ENCODE assay signal across 37 mouse cellular contexts in genomic region chr19:58810536-58810935, GRCm38 (mm10). TPM values are rescaled to one million over a fixed set of nuclear protein-coding genes. Genes with fewer than 3 reads are reported as not detected.
DNase-seq lines count a peak whose midpoint lies in the region; ATAC-seq lines count a peak whose summit lies in the region.
"Had no signal": no experiment of that assay in that cellular context is flagged by ENCODE, and none has a peak within 500 bp of the region (broad histone marks: within the 10 kb centered on the region; RNA-seq: fewer than 3 reads in every experiment).

No protein-coding gene starts in this region.

- H3K4me3 ChIP-seq in kidney, embryonic 14.5 days (ENCODE audit: low read length) = no peak overlapping the region
- H3K4me3 ChIP-seq: forebrain, embryonic 13.5 days; heart, adult 2 months; heart, embryonic 12.5 days; hindbrain, embryonic 15.5 days; kidney, embryonic 15.5 days; midbrain, embryonic 13.5 days; neural tube, embryonic 13.5 days had no signal

- H3K27me3 ChIP-seq in kidney, embryonic 14.5 days (ENCODE audit: control insufficient read depth, insufficient read depth, low read length) = no peaks in the 10 kb centered on the region
- H3K27me3 ChIP-seq: forebrain, embryonic 13.5 days; hindbrain, embryonic 15.5 days; midbrain, embryonic 13.5 days; neural tube, embryonic 13.5 days had no signal

- H3K4me1 ChIP-seq in kidney, embryonic 14.5 days (ENCODE audit: control insufficient read depth, insufficient read depth, low read length) = no peaks in the 10 kb centered on the region
- H3K4me1 ChIP-seq: forebrain, embryonic 13.5 days; hindbrain, embryonic 15.5 days had no signal

- no peaks in the 10 kb centered on the region for H3K9me3 ChIP-seq in kidney, embryonic 14.5 days (ENCODE audit: control insufficient read depth, low read length)
- H3K9me3 ChIP-seq: forebrain, embryonic 13.5 days; heart, embryonic 12.5 days; hindbrain, embryonic 15.5 days; kidney, embryonic 15.5 days; midbrain, embryonic 13.5 days; neural tube, embryonic 13.5 days had no signal

- no peaks in the 10 kb centered on the region for H3K36me3 ChIP-seq in kidney, embryonic 14.5 days (ENCODE audit: control insufficient read depth, insufficient read depth, low read length)
- H3K36me3 ChIP-seq: heart, embryonic 12.5 days; hindbrain, embryonic 15.5 days; kidney, embryonic 15.5 days; midbrain, embryonic 13.5 days had no signal

- no peak overlapping the region for H3K4me2 ChIP-seq in kidney, embryonic 14.5 days (replicated peaks; ENCODE audit: low read depth, low read length)
- H3K4me2 ChIP-seq: forebrain, embryonic 13.5 days; heart, embryonic 12.5 days; hindbrain, embryonic 15.5 days; kidney, embryonic 15.5 days; midbrain, embryonic 13.5 days; neural tube, embryonic 13.5 days had no signal

- ATAC-seq in frontal cortex, adult (ENCODE audit: low TSS enrichment) = peak; percentile 42
- no peak for ATAC-seq in kidney, embryonic 14.5 days (ENCODE audit: low FRiP score, low TSS enrichment)
- ATAC-seq: forebrain, embryonic 13.5 days; inflammation-experienced regulatory T-cells, adult 6 months; midbrain, embryonic 13.5 days; Patski had no signal

- WGBS in kidney, embryonic 14.5 days = 74% methylated on average over 5 of the region's 5 CpGs

- H3K27ac ChIP-seq in kidney, embryonic 14.5 days (ENCODE audit: low read depth, low read length) = no peak overlapping the region
- H3K27ac ChIP-seq: forebrain, embryonic 13.5 days; heart, adult 2 months; hindbrain, embryonic 15.5 days; kidney, embryonic 15.5 days; liver, embryonic 14.5 days; macrophage; midbrain, embryonic 13.5 days; neural tube, embryonic 13.5 days had no signal

- H3K9ac ChIP-seq in kidney, embryonic 14.5 days (ENCODE audit: low read depth, low read length) = no peak overlapping the region
- H3K9ac ChIP-seq: forebrain, embryonic 13.5 days; heart, embryonic 12.5 days; hindbrain, embryonic 15.5 days; kidney, embryonic 15.5 days; liver, embryonic 14.5 days; midbrain, embryonic 13.5 days; neural tube, embryonic 13.5 days had no signal

- no peak for DNase-seq in frontal cortex, postnatal 14 days (ENCODE audit: low spot score in 2 of 2)
- DNase-seq in right cerebral cortex, postnatal 10 days (ENCODE audit: low spot score in 2 of 2) = peak; percentile 54 to 66
- no peak for DNase-seq in right cerebral cortex, postnatal 14 days
- DNase-seq in adrenal gland, postnatal 14 days = peak; percentile 87
- DNase-seq in layer of hippocampus, postnatal 14 days (ENCODE audit: low spot score in 2 of 2) = no peak
- DNase-seq: cerebellum, adult 18-20 months; cerebellum, postnatal 25 days; heart, adult 2 months; kidney, adult 11 months; kidney, postnatal 25 days; layer of hippocampus, postnatal 36 days; liver; lung, adult 2 months; lung, postnatal 10 days; spleen, adult 18-20 months; thymus, postnatal 25 days had no signal

RNA-seq across cellular contexts. Expression of gene 1700019N19Rik, which starts 16.3 kb away (rescaled TPM):
- not detected in 2 replicates for total RNA-seq in adrenal gland, postnatal 14 days (2021)
- not detected in 2 replicates for polyA plus RNA-seq in kidney, embryonic 14.5 days (2014; fragmentation: Nextera tagmentation; extraction: Ambion mirVana)
- total RNA-seq in layer of hippocampus, postnatal 14 days (2021) = under 1 TPM; 0.35 to 0.41 TPM
- total RNA-seq: gastrocnemius, adult 8-10 months; gastrocnemius, postnatal 4 days; heart, adult 2 months; hematopoietic stem cell, adult 5-6 weeks; left cerebral cortex, postnatal 14 days; megakaryocyte-erythroid progenitor cell, adult 5-6 weeks; MEL had no signal
- polyA plus RNA-seq: embryonic facial prominence, embryonic 11.5 days; forebrain, embryonic 13.5 days; heart, embryonic 12.5 days; heart, postnatal 0 days; hindbrain, embryonic 15.5 days; inflammation-experienced regulatory T-cells, adult 6 months; kidney, embryonic 15.5 days; limb, embryonic 11.5 days; liver, embryonic 14.5 days; lung, adult 2 months; macrophage; midbrain, embryonic 13.5 days; neural tube, embryonic 13.5 days; Patski had no signal

RNA-seq across cellular contexts. Expression of gene Pnliprp2, which starts 51.0 kb away (rescaled TPM):
- total RNA-seq in adrenal gland, postnatal 14 days (2021) = not detected in 2 replicates
- 0.18 and 0.36 TPM in 2 replicates for polyA plus RNA-seq in kidney, embryonic 14.5 days (2014; fragmentation: Nextera tagmentation; extraction: Ambion mirVana)
- not detected for total RNA-seq in layer of hippocampus, postnatal 14 days (2021)
- total RNA-seq: gastrocnemius, adult 8-10 months; gastrocnemius, postnatal 4 days; heart, adult 2 months; hematopoietic stem cell, adult 5-6 weeks; left cerebral cortex, postnatal 14 days; megakaryocyte-erythroid progenitor cell, adult 5-6 weeks; MEL had no signal
- polyA plus RNA-seq: embryonic facial prominence, embryonic 11.5 days; heart, adult 2 months; heart, postnatal 0 days; hindbrain, embryonic 15.5 days; inflammation-experienced regulatory T-cells, adult 6 months; lung, adult 2 months; macrophage; Patski had no signal

Comparison
In these comparisons a context has a peak if more than half of its experiments do, and no peak if none do; other contexts are left out.
1. DNase-seq: peak in right cerebral cortex, postnatal 10 days (2 of 2) and adrenal gland, postnatal 14 days (single experiment); none in frontal cortex, postnatal 14 days (0 of 2), right cerebral cortex, postnatal 14 days (single experiment) and layer of hippocampus, postnatal 14 days (0 of 2).